Mouse (Mus musculus) C2C12 (cell line): ENCODE results near the gene Pik3c2a. TPM values are rescaled to one million over a fixed set of nuclear protein-coding genes. Genes with fewer than 3 reads are reported as not detected.

ENCODE experiments used
- H3K27me3 ChIP-seq: one replicate; pipeline ENCODE4 v1.6.1; 2011; ENCODE audit not compliant: control insufficient read depth, insufficient read depth, insufficient read length
- H3K36me3 ChIP-seq: one replicate; pipeline ENCODE4 v1.6.1; 2011; ENCODE audit not compliant: control insufficient read depth, insufficient read depth
- H3K4me3 ChIP-seq: one replicate; pipeline ENCODE4 v1.5.1; 2011; ENCODE audit warnings: mild to moderate bottlenecking, control low read depth; ENCODE audit not compliant: poor library complexity, insufficient read depth, severe bottlenecking
- H3K79me2 ChIP-seq: one replicate; pipeline ENCODE4 v1.6.1; 2011; ENCODE audit not compliant: control insufficient read depth, insufficient read depth
- H3K79me3 ChIP-seq: one replicate; pipeline ENCODE4 v1.6.1; 2011; ENCODE audit warnings: low read depth, control low read depth
- H3ac ChIP-seq: one replicate; pipeline ENCODE3; 2011; ENCODE audit warnings: low read depth; ENCODE audit not compliant: control insufficient read depth, insufficient read length
- CEBPB ChIP-seq: IDR thresholded peaks from one replicate; pipeline ENCODE4 v1.6.1; 2011; ENCODE audit warnings: low read depth, mild to moderate bottlenecking, control low read depth, moderate library complexity
- CTCF ChIP-seq: IDR thresholded peaks from one replicate; pipeline ENCODE4 v1.5.1; 2011; ENCODE audit not compliant: control insufficient read depth, insufficient read depth, insufficient read length
- FOSL1 ChIP-seq: IDR thresholded peaks from one replicate; pipeline ENCODE4 v1.8.0; 2011; ENCODE audit warnings: mild to moderate bottlenecking, low read length; ENCODE audit not compliant: poor library complexity, insufficient read depth, severe bottlenecking
- MAX ChIP-seq: IDR thresholded peaks from one replicate; pipeline ENCODE4 v1.6.1; 2011; ENCODE audit warnings: mild to moderate bottlenecking, control low read depth
- MYOD1 ChIP-seq: IDR thresholded peaks from one replicate; pipeline ENCODE4 v1.6.1; 2011; ENCODE audit warnings: low read depth; ENCODE audit not compliant: control insufficient read depth, insufficient read length
- MYOG ChIP-seq: IDR thresholded peaks from one replicate; pipeline ENCODE4 v1.6.1; 2011; ENCODE audit not compliant: control insufficient read depth, insufficient read length; ENCODE audit errors: extremely low read depth
- USF1 ChIP-seq: IDR thresholded peaks from one replicate; pipeline ENCODE4 v1.6.1; 2011; ENCODE audit warnings: low read depth, mild to moderate bottlenecking, control low read depth, moderate library complexity
- polyA plus RNA-seq: library from polyadenylated mRNA; unstranded; fragments of >200 nt; fragmentation: generic; extraction: Trizol; gene quantifications from one replicate; pipeline ENCODE4 v1.2.1, GENCODE M21; 2012; ENCODE audit warnings: missing spikeins

Pik3c2a gene
- polyA plus RNA-seq, 1 experiment, result 4.1 TPM

DNA sequence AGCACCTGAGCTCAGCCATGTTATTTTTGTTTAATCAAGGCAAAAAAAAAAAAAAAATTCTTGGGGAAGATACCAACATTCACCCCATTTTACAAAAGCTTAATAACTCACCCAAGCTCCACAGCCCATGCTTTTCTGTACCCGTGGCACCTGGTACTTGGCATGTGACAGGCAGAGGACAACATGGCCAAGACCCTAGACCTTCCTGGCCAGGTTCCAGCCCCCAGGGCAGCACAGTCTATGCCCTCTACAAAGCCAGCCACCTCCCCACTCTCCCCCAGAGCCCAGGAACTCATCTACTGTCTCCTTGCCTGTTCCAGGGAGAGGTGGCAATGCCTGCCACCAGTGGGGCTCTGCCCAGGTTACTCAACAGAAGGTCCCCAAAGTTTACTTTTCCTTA is 152.7 kb downstream of the Pik3c2a start:
- H3K4me3 ChIP-seq, result no peak overlapping the region
- no peak overlapping the region for H3ac ChIP-seq
- TF ChIP-seq FOSL1 (no peak), CEBPB (no peak), MAX (no peak), MYOG (no peak), USF1 (no peak)
- H3K79me2 ChIP-seq, result no peaks in the 10 kb centered on the region
- H3K79me3 ChIP-seq, result no peaks in the 10 kb centered on the region
- H3K27me3 ChIP-seq, result peaks cover 6% of the 10 kb centered on the region
- no peaks in the 10 kb centered on the region for H3K36me3 ChIP-seq

DNA sequence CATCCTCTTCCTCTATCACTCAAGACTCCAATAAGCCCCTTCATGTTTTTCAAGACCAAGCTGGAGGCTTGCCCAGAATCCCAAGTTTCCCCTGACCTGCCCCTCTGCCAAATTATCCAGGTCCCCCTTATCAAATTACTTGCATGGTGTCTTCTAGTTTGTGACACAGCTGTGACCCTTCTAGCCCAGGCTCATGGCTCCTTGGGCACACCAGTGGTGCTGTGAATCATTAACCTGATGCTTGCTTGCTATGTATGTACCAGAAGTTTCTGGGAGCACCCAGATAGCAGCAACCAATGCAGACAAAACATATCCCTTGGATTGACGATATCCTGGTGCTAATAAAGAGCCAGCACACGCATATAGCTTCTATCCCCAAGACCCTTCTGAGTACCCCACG is 154.3 kb downstream of the Pik3c2a start:
- peaks cover 10% of the 10 kb centered on the region for H3K27me3 ChIP-seq
- no peaks in the 10 kb centered on the region for H3K79me2 ChIP-seq
- H3ac ChIP-seq, result no peak overlapping the region
- H3K4me3 ChIP-seq, result no peak overlapping the region
- TF ChIP-seq MYOG (no peak), CTCF (no peak)
- no peaks in the 10 kb centered on the region for H3K79me3 ChIP-seq
- no peaks in the 10 kb centered on the region for H3K36me3 ChIP-seq

DNA sequence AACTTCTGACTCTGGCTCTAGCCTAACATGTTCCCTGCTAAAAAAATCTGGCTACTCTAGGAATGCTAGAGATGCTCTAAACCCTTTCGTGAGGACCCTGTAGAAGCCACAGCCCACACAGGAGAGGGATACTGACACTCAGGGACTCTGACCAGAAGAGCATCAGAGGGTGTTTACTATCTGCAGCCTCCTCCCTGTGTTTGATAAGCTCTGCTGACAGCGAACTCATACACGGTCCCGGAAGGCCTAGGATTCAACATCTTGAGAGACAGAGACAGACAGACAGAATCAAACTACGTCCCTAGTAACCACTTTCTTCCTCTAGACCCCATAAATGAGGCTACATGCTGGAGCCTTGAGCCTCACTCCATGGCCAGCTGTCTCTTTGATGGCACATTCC is 155.3 kb downstream of the Pik3c2a start:
- TF ChIP-seq FOSL1 (no peak), CEBPB (no peak), CTCF (no peak), USF1 (no peak), MYOG (no peak), MYOD1 (no peak), MAX (no peak)
- no peaks in the 10 kb centered on the region for H3K36me3 ChIP-seq
- H3K4me3 ChIP-seq, result no peak overlapping the region
- no peak overlapping the region for H3ac ChIP-seq
- H3K79me2 ChIP-seq, result no peaks in the 10 kb centered on the region
- no peaks in the 10 kb centered on the region for H3K79me3 ChIP-seq
- peaks cover 15% of the 10 kb centered on the region for H3K27me3 ChIP-seq

Other genes starting within 250 kb of the Pik3c2a start
- 0.25 TPM for gene Plekha7, start 135.1 kb downstream of the Pik3c2a start, polyA plus RNA-seq
- 1,930 TPM for gene Rps13, start 109.3 kb downstream of the Pik3c2a start, polyA plus RNA-seq
- 5.0 TPM for gene Nucb2, start 60.9 kb upstream of the Pik3c2a start, polyA plus RNA-seq